Mouse (Mus musculus) lung, postnatal 0 days (tissue): ENCODE measurements around the gene Mtln. TPM values are rescaled to one million over a fixed set of nuclear protein-coding genes. Genes with fewer than 3 reads are reported as not detected.

Experiments used
- ATAC-seq: fragments of 200-750 bp; cut with Nextera tagmentation; 2 replicates; pipeline ENCODE4 v1.8.0; 2017; ENCODE audit warnings: moderate library complexity
- DNase-seq: peaks from one replicate; pipeline ENCODE4 v3.0.0-alpha.2; 2016; ENCODE audit warnings: low spot score
- H3K27ac ChIP-seq: fragments of 300-500 bp; sonication (generic); 2 replicates; pipeline ENCODE4 v1.5.1; 2014; ENCODE audit warnings: antibody characterized with exemption, mild to moderate bottlenecking, low read length, mixed read lengths
- H3K27me3 ChIP-seq: fragments of 300-500 bp; sonication (generic); replicated peaks from 2 replicates; pipeline ENCODE4 v1.6.1; 2014; ENCODE audit warnings: low read length, mixed read lengths; ENCODE audit not compliant: insufficient read depth
- H3K36me3 ChIP-seq: fragments of 300-500 bp; sonication (generic); 2 replicates; pipeline ENCODE4 v1.6.1; 2014; ENCODE audit warnings: low read length, mixed read lengths; ENCODE audit not compliant: insufficient read depth
- H3K4me1 ChIP-seq: fragments of 300-500 bp; sonication (generic); 2 replicates; pipeline ENCODE4 v1.6.1; 2014; ENCODE audit warnings: antibody characterized with exemption, low read depth, low read length, mixed read lengths; ENCODE audit not compliant: insufficient read depth
- H3K4me2 ChIP-seq: fragments of 300-500 bp; sonication (generic); replicated peaks from 2 replicates; pipeline ENCODE4 v1.6.1; 2014; ENCODE audit warnings: low read depth, mild to moderate bottlenecking, low read length, moderate library complexity, mixed read lengths
- H3K4me3 ChIP-seq: fragments of 300-500 bp; sonication (generic); 2 replicates; pipeline ENCODE4 v1.5.1; 2014; ENCODE audit warnings: low read depth, low read length
- H3K9ac ChIP-seq: fragments of 300-500 bp; sonication (generic); replicated peaks from 2 replicates; pipeline ENCODE4 v1.6.1; 2014; ENCODE audit warnings: low read depth, mild to moderate bottlenecking
- H3K9me3 ChIP-seq: fragments of 300-500 bp; sonication (generic); 2 replicates; pipeline ENCODE4 v1.6.1; 2016; ENCODE audit warnings: low read length, mixed read lengths
- CTCF ChIP-seq: IDR thresholded peaks from 2 replicates; pipeline ENCODE4 v1.5.1; 2016; ENCODE audit warnings: antibody characterized with exemption, mild to moderate bottlenecking
- EP300 ChIP-seq: IDR thresholded peaks from 2 replicates; pipeline ENCODE4 v1.6.1; 2016; ENCODE audit warnings: antibody characterized with exemption, mild to moderate bottlenecking, control low read depth
- WGBS: fragments of 180-500 bp; shearing (Covaris S2); extraction: QIAGEN DNeasy Blood & Tissue Kit; methylation state at CpG from one replicate; pipeline ENCODE4 v1.1.7; 2014; 5-methylcytosine and 5-hydroxymethylcytosine counted together
- polyA plus RNA-seq: library from polyadenylated mRNA; unstranded; fragments of >200 nt; fragmentation: Nextera tagmentation; extraction: Ambion mirVana; gene quantifications from 2 replicates; pipeline ENCODE4 v1.2.1, GENCODE M21; 2015

The Mtln gene
- polyA plus RNA-seq, 1 experiment from 2014 or later: 40.4 TPM

GRCm38 (mm10) chr2:127759157-127759880 is 33.0 kb downstream of the Mtln start:
- WGBS: 54% methylated on average over 5 of the region's 5 CpGs
- Histone ChIP-seq H3K9ac (no peak overlapping the region), H3K4me3 (no peak overlapping the region), H3K4me1 (no peaks in the 10 kb centered on the region), H3K9me3 (no peaks in the 10 kb centered on the region), H3K27ac (no peak overlapping the region), H3K36me3 (0 out of 2 replicates have a peak, but pooled peaks cover 6% of the 10 kb centered on the region), H3K27me3 (no peaks in the 10 kb centered on the region), H3K4me2 (no peak overlapping the region)
- DNase-seq: no peak
- ATAC-seq: peak; percentile 37; the same call in 1 of the 2 replicates
- no peak for TF ChIP-seq EP300
- peak; percentile 55 for TF ChIP-seq CTCF

- H3K9me3 ChIP-seq: no peaks in the 10 kb centered on the region
- H3K4me1 ChIP-seq: no peaks in the 10 kb centered on the region
Observed at GRCm38 (mm10) chr2:127757171-127757570, 35.1 kb downstream of the Mtln start.

GRCm38 (mm10) chr2:127754113-127754512 is 38.2 kb downstream of the Mtln start:
- no peak overlapping the region for H3K27ac ChIP-seq
- no peak for ATAC-seq
- H3K27me3 ChIP-seq: no peaks in the 10 kb centered on the region
- H3K4me2 ChIP-seq: no peak overlapping the region
- H3K4me3 ChIP-seq: no peak overlapping the region
- no peak for DNase-seq
- no peaks in the 10 kb centered on the region for H3K9me3 ChIP-seq
- no peaks in the 10 kb centered on the region for H3K4me1 ChIP-seq
- WGBS: 94% methylated on average over 4 of the region's 4 CpGs
- no peak overlapping the region for H3K9ac ChIP-seq
- TF ChIP-seq CTCF (no peak), EP300 (no peak)
- H3K36me3 ChIP-seq: no peaks in the 10 kb centered on the region

More at GRCm38 (mm10) chr2:127757171-127757570, 35.1 kb downstream of the Mtln start:
- H3K4me3 ChIP-seq: no peak overlapping the region
- H3K4me2 ChIP-seq: no peak overlapping the region
- no peak for TF ChIP-seq EP300
- TF ChIP-seq CTCF: no peak
- H3K9ac ChIP-seq: no peak overlapping the region
- H3K27ac ChIP-seq: no peak overlapping the region
- no peaks in the 10 kb centered on the region for H3K27me3 ChIP-seq
- WGBS: 35% methylated on average over 8 of the region's 8 CpGs
- DNase-seq: no peak
- 0 out of 2 replicates have a peak, but pooled peaks cover 6% of the 10 kb centered on the region for H3K36me3 ChIP-seq
- no peak for ATAC-seq

GRCm38 (mm10) chr2:127751849-127752610 is 40.3 kb downstream of the Mtln start:
- H3K27ac ChIP-seq: no peak overlapping the region
- DNase-seq (no peak), ATAC-seq (no peak)
- no peak overlapping the region for H3K4me3 ChIP-seq
- no peaks in the 10 kb centered on the region for H3K9me3 ChIP-seq
- H3K4me1 ChIP-seq: no peaks in the 10 kb centered on the region
- no peak overlapping the region for H3K9ac ChIP-seq
- H3K27me3 ChIP-seq: no peaks in the 10 kb centered on the region
- no peak overlapping the region for H3K4me2 ChIP-seq
- no peaks in the 10 kb centered on the region for H3K36me3 ChIP-seq
- 76% methylated on average over 11 of the region's 11 CpGs for WGBS
- TF ChIP-seq EP300: no peak

- H3K4me2 ChIP-seq: no peak overlapping the region
- DNase-seq (no peak), ATAC-seq (no peak)
- WGBS: 27% methylated on average over 1 of the region's 1 CpGs
- TF ChIP-seq CTCF: no peak
- no peaks in the 10 kb centered on the region for H3K4me1 ChIP-seq
- no peaks in the 10 kb centered on the region for H3K36me3 ChIP-seq
- H3K27me3 ChIP-seq: no peaks in the 10 kb centered on the region
- no peak overlapping the region for H3K27ac ChIP-seq
- H3K4me3 ChIP-seq: no peak overlapping the region
- no peaks in the 10 kb centered on the region for H3K9me3 ChIP-seq
- H3K9ac ChIP-seq: no peak overlapping the region
Observed at GRCm38 (mm10) chr2:127749376-127749775, 42.9 kb downstream of the Mtln start.

- Histone ChIP-seq H3K4me2 (no peak overlapping the region), H3K36me3 (no peaks in the 10 kb centered on the region), H3K4me3 (no peak overlapping the region), H3K27ac (no peak overlapping the region), H3K9ac (no peak overlapping the region), H3K4me1 (no peaks in the 10 kb centered on the region; the same call in 1 of the 2 replicates), H3K27me3 (no peaks in the 10 kb centered on the region), H3K9me3 (no peaks in the 10 kb centered on the region)
- no peak for TF ChIP-seq CTCF
- no peak for TF ChIP-seq EP300
- WGBS: 64% methylated on average over 7 of the region's 7 CpGs
- no peak for ATAC-seq
- DNase-seq: no peak
Observed at GRCm38 (mm10) chr2:127748316-127748715, 44.0 kb downstream of the Mtln start.
